Mouse (Mus musculus): Measurements from ENCODE around the gene Tmem259. TPM values are rescaled to one million over a fixed set of nuclear protein-coding genes. Genes with fewer than 3 reads are reported as not detected.

Gene Tmem259
- polyA plus RNA-seq, 1 experiment, result 54.6 TPM

GRCm38 (mm10) chr10:80003374-80004232 is 19.5 kb upstream of the Tmem259 start:
- Histone ChIP-seq H3K27ac (ENCODE audit: insufficient read depth, low read length) (no peak overlapping the region), H3K9me3 (replicated peaks; ENCODE audit: control insufficient read depth, insufficient read depth, low read length, poor library complexity, severe bottlenecking) (no peaks in the 10 kb centered on the region), H3K27me3 (ENCODE audit: control insufficient read depth, insufficient read depth, low read length, poor library complexity, severe bottlenecking) (no peaks in the 10 kb centered on the region), H3K36me3 (ENCODE audit: control insufficient read depth, insufficient read depth, low read length, poor library complexity, severe bottlenecking) (no peaks in the 10 kb centered on the region), H3K4me3 (ENCODE audit: low read depth, low read length) (0 out of 2 replicates have a peak overlapping the region, but pooled peaks have one; percentile 4), H3K9ac (ENCODE audit: low read depth, poor library complexity, severe bottlenecking) (no peak overlapping the region), H3K4me1 (ENCODE audit: control insufficient read depth, insufficient read depth, low read length) (peaks cover 16% of the 10 kb centered on the region)
- no peak for TF ChIP-seq CTCF (IDR thresholded peaks at IDR 0.05; ENCODE audit: low read depth, low read length)
- peak; percentile 41; the same call in 1 of the 2 replicates for TF ChIP-seq EP300 (IDR thresholded peaks at IDR 0.05; ENCODE audit: insufficient read depth, low read depth, low read length)

GRCm38 (mm10) chr10:80002829-80003228 is 18.7 kb upstream of the Tmem259 start:
- Histone ChIP-seq H3K4me3 (ENCODE audit: low read depth, low read length) (0 out of 2 replicates have a peak overlapping the region, but pooled peaks have one; percentile 4), H3K9ac (ENCODE audit: low read depth, poor library complexity, severe bottlenecking) (peak overlapping the region; percentile 24), H3K27me3 (ENCODE audit: control insufficient read depth, insufficient read depth, low read length, poor library complexity, severe bottlenecking) (no peaks in the 10 kb centered on the region)

GRCm38 (mm10) chr10:80001945-80002344 is 17.8 kb upstream of the Tmem259 start:
- Histone ChIP-seq H3K27me3 (ENCODE audit: control insufficient read depth, insufficient read depth, low read length, poor library complexity, severe bottlenecking) (no peaks in the 10 kb centered on the region), H3K36me3 (ENCODE audit: control insufficient read depth, insufficient read depth, low read length, poor library complexity, severe bottlenecking) (no peaks in the 10 kb centered on the region), H3K9ac (ENCODE audit: low read depth, poor library complexity, severe bottlenecking) (no peak overlapping the region), H3K27ac (ENCODE audit: insufficient read depth, low read length) (no peak overlapping the region), H3K4me3 (ENCODE audit: low read depth, low read length) (no peak overlapping the region), H3K4me1 (ENCODE audit: control insufficient read depth, insufficient read depth, low read length) (peaks cover 16% of the 10 kb centered on the region), H3K9me3 (replicated peaks; ENCODE audit: control insufficient read depth, insufficient read depth, low read length, poor library complexity, severe bottlenecking) (no peaks in the 10 kb centered on the region)
- TF ChIP-seq EP300 (IDR thresholded peaks at IDR 0.05; ENCODE audit: insufficient read depth, low read depth, low read length) (no peak), CTCF (IDR thresholded peaks at IDR 0.05; ENCODE audit: low read depth, low read length) (no peak), POLR2A (IDR thresholded peaks at IDR 0.05; ENCODE audit: insufficient read depth, low read length) (no peak)

More at GRCm38 (mm10) chr10:80002829-80003228, 18.7 kb upstream of the Tmem259 start:
- Histone ChIP-seq H3K27ac (ENCODE audit: insufficient read depth, low read length) (no peak overlapping the region), H3K4me1 (ENCODE audit: control insufficient read depth, insufficient read depth, low read length) (peaks cover 16% of the 10 kb centered on the region), H3K9me3 (replicated peaks; ENCODE audit: control insufficient read depth, insufficient read depth, low read length, poor library complexity, severe bottlenecking) (no peaks in the 10 kb centered on the region), H3K36me3 (ENCODE audit: control insufficient read depth, insufficient read depth, low read length, poor library complexity, severe bottlenecking) (no peaks in the 10 kb centered on the region)
- TF ChIP-seq CTCF (IDR thresholded peaks at IDR 0.05; ENCODE audit: low read depth, low read length) (no peak), EP300 (IDR thresholded peaks at IDR 0.05; ENCODE audit: insufficient read depth, low read depth, low read length) (no peak), POLR2A (IDR thresholded peaks at IDR 0.05; ENCODE audit: insufficient read depth, low read length) (no peak)

- Histone ChIP-seq H3K4me3 (ENCODE audit: low read depth, low read length) (peak overlapping the region; percentile 96), H3K9me3 (replicated peaks; ENCODE audit: control insufficient read depth, insufficient read depth, low read length, poor library complexity, severe bottlenecking) (no peaks in the 10 kb centered on the region), H3K27me3 (ENCODE audit: control insufficient read depth, insufficient read depth, low read length, poor library complexity, severe bottlenecking) (no peaks in the 10 kb centered on the region), H3K27ac (ENCODE audit: insufficient read depth, low read length) (no peak overlapping the region), H3K9ac (ENCODE audit: low read depth, poor library complexity, severe bottlenecking) (no peak overlapping the region; the same call in 1 of the 2 replicates), H3K36me3 (ENCODE audit: control insufficient read depth, insufficient read depth, low read length, poor library complexity, severe bottlenecking) (no peaks in the 10 kb centered on the region), H3K4me1 (ENCODE audit: control insufficient read depth, insufficient read depth, low read length) (no peaks in the 10 kb centered on the region)
- TF ChIP-seq POLR2A (IDR thresholded peaks at IDR 0.05; ENCODE audit: insufficient read depth, low read length), result no peak
- TF ChIP-seq CTCF (IDR thresholded peaks at IDR 0.05; ENCODE audit: low read depth, low read length), result no peak
- no peak for TF ChIP-seq EP300 (IDR thresholded peaks at IDR 0.05; ENCODE audit: insufficient read depth, low read depth, low read length)
Measured at GRCm38 (mm10) chr10:79997819-79998218, 13.7 kb upstream of the Tmem259 start.

GRCm38 (mm10) chr10:79997034-79997760 is 13.1 kb upstream of the Tmem259 start:
- Histone ChIP-seq H3K9ac (ENCODE audit: low read depth, poor library complexity, severe bottlenecking) (peak overlapping the region; percentile 75), H3K36me3 (ENCODE audit: control insufficient read depth, insufficient read depth, low read length, poor library complexity, severe bottlenecking) (no peaks in the 10 kb centered on the region), H3K4me3 (ENCODE audit: low read depth, low read length) (peak overlapping the region; percentile 96), H3K27ac (ENCODE audit: insufficient read depth, low read length) (no peak overlapping the region), H3K9me3 (replicated peaks; ENCODE audit: control insufficient read depth, insufficient read depth, low read length, poor library complexity, severe bottlenecking) (no peaks in the 10 kb centered on the region), H3K4me1 (ENCODE audit: control insufficient read depth, insufficient read depth, low read length) (no peaks in the 10 kb centered on the region), H3K27me3 (ENCODE audit: control insufficient read depth, insufficient read depth, low read length, poor library complexity, severe bottlenecking) (no peaks in the 10 kb centered on the region)
- TF ChIP-seq CTCF (IDR thresholded peaks at IDR 0.05; ENCODE audit: low read depth, low read length) (no peak), POLR2A (IDR thresholded peaks at IDR 0.05; ENCODE audit: insufficient read depth, low read length) (no peak), EP300 (IDR thresholded peaks at IDR 0.05; ENCODE audit: insufficient read depth, low read depth, low read length) (no peak)
